Mouse (Mus musculus) thymus, adult 2 months (tissue): Measurements from ENCODE around the gene Gm45234. TPM values are rescaled to one million over a fixed set of nuclear protein-coding genes. Genes with fewer than 3 reads are reported as not detected.

Source experiments
- DNase-seq: peaks from one replicate; pipeline ENCODE4 v3.0.0; 2021
- H3K27ac ChIP-seq: fragments of 200-500 bp; 2 replicates; pipeline ENCODE4 v1.5.1; 2012; ENCODE audit warnings: low read length, control low read depth; ENCODE audit not compliant: control insufficient read depth, insufficient read depth
- H3K27me3 ChIP-seq: fragments of 200-500 bp; 2 replicates; pipeline ENCODE4 v1.6.1; 2012; ENCODE audit warnings: mild to moderate bottlenecking, low read length, moderate library complexity, mixed read lengths; ENCODE audit not compliant: control insufficient read depth, insufficient read depth
- H3K36me3 ChIP-seq: fragments of 200-500 bp; 2 replicates; pipeline ENCODE4 v1.6.1; 2012; ENCODE audit warnings: mild to moderate bottlenecking, low read length, moderate library complexity; ENCODE audit not compliant: control insufficient read depth, insufficient read depth
- H3K4me1 ChIP-seq: fragments of 200-500 bp; replicated peaks from 2 replicates; pipeline ENCODE4 v1.6.1; 2012; ENCODE audit warnings: low read length; ENCODE audit not compliant: control insufficient read depth, insufficient read depth
- H3K4me3 ChIP-seq: fragments of 200-500 bp; 2 replicates; pipeline ENCODE4 v1.5.1; 2012; ENCODE audit warnings: mild to moderate bottlenecking, low read length, control low read depth, moderate library complexity; ENCODE audit not compliant: control insufficient read depth, insufficient read depth
- CTCF ChIP-seq: fragments of 200-500 bp; IDR thresholded peaks from 2 replicates; pipeline ENCODE4 v1.5.1; 2012; ENCODE audit warnings: mild to moderate bottlenecking, control low read depth, low read length, moderate library complexity, borderline replicate concordance; ENCODE audit not compliant: control insufficient read depth, poor library complexity, insufficient read depth; ENCODE audit errors: extremely low read depth
- POLR2A ChIP-seq: fragments of 200-500 bp; IDR thresholded peaks from 2 replicates; pipeline ENCODE4 v1.6.1; 2012; ENCODE audit warnings: mild to moderate bottlenecking, low read length, control low read depth, moderate library complexity; ENCODE audit not compliant: control insufficient read depth, poor library complexity, insufficient read depth; ENCODE audit errors: extremely low read depth
- WGBS: fragments of 180-500 bp; shearing (Covaris S2); methylation state at CpG from one replicate; pipeline ENCODE4 v1.1.7; 2018; 5-methylcytosine and 5-hydroxymethylcytosine counted together
- polyA plus RNA-seq: library from polyadenylated mRNA; depleted of rRNA; stranded (reverse); fragments of >200 nt; gene quantifications from 2 replicates; pipeline ENCODE4 v1.2.3, GENCODE M21; 2012; rRNA removed

Gene Gm45234
- polyA plus RNA-seq, 1 experiment: not detected

DNA sequence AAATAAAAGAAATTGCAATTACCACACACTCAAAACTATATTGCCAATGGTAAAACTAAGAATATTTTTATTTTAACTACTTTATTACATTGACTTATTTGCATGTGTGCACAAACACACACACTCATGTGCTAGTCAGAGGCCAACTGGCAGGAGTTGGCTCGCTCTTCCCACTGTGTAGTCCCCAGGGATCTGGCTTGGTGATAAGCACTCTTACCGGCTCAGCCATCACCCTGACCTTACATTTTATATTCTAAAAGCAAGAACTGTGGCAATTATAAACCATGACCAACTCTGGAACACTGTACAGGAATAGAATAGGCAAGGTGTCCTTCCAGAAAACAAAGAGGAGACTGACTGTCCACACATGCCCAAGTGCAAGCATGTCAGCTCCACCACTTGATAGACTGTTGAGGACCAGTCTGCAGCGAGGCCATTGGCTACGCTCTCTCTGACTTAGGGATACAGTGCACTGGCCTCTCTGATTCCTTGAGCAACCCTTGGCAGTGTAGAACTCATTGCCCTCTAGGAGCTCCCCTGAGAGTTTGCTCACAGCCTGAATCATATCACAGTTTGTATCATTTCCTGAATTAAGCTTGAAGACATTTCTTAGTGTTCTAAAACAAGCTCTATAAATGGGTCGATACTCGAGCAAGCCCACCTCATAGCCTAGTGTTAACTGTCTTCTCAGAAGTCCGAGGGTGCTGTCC lies 59.2 kb downstream of the Gm45234 start:
- no peak for TF ChIP-seq POLR2A
- TF ChIP-seq CTCF: no peak
- Histone ChIP-seq H3K27me3 (no peaks in the 10 kb centered on the region), H3K36me3 (peaks cover 4% of the 10 kb centered on the region; the same call in 1 of the 2 replicates), H3K4me3 (no peak overlapping the region), H3K27ac (no peak overlapping the region), H3K4me1 (peaks cover 19% of the 10 kb centered on the region)
- DNase-seq: no peak
- WGBS: 97% methylated on average over 7 of the region's 7 CpGs

DNA sequence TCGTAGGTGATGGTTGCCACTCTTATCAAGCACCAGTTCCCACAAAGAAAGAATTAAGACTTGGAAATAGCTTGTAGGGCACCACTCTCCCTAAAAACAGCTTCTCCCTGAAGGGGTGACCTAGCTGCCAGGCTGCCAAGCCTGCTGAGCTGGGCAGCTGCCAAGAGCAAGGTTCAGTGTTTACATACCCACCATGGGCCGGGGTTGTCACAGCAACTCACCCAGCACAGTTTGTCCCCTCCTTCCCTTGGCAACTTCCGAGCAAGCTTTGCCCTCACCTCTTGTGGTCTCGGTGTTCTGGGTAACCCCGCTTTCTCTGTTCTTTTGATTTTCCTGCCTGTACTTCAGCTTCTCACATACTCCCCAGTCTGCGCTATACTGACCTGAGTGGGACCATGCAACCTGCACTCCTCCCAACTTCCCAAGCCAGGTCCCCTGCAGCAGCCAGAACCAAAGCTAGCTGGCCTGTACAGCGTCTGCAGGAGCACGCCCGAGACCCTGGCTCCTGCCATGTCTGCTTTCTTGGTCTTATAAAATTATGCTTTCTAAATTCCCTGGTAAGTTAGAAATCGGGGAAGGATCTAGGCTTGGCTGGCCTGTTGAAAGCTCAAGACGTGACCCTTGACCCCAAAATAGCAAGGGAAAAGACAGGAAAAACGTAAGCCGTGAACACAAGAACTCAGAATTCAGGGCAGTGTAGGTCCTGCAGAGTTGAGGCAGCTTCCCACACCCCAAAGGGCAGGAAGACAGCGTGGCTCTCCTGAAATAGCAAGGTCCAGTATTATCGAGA lies 61.5 kb downstream of the Gm45234 start:
- Histone ChIP-seq H3K27me3 (no peaks in the 10 kb centered on the region), H3K27ac (peak overlapping the region; percentile 75), H3K36me3 (peaks cover 4% of the 10 kb centered on the region; the same call in 1 of the 2 replicates), H3K4me3 (no peak overlapping the region), H3K4me1 (peaks cover 19% of the 10 kb centered on the region)
- DNase-seq: peak; percentile 57
- TF ChIP-seq POLR2A (no peak), CTCF (no peak)
- WGBS: 37% methylated on average over 15 of the region's 15 CpGs

DNA sequence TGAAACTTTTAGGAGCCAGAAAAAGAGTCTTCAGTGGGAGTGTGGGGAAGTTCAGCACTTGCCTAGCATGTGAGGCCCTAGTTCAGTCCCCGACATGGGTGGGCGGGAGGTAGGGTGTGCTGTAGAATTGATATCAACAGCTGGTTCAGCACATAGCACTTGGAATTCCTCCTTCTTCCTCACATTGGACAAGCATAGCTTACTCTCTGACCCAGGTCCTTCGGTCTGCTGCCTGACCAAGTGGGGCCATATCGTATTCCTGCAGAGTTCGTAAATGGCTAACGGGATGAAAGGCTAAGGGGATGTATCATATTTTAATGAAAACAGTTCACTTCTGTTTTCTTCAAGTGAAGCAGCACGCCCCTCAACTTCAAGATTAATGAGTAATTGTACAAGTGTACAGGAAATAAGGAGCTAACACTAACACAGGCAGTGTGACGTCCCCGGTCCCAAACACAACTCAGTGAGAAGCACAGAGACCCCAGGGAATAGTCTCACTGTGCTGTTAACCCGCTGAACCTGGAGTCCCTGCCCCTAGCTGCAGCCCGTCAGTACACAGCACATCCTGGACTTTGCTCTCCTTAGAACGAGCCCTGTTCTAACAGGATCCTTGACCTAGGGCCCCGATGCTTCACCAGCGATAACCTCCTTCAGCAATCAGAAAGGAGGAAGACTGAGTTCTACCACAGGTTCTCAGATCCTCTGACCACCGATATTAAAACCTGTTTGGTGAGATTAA lies 62.4 kb downstream of the Gm45234 start:
- H3K36me3 ChIP-seq: peaks cover 4% of the 10 kb centered on the region; the same call in 1 of the 2 replicates
- no peak for TF ChIP-seq CTCF
- H3K27me3 ChIP-seq: no peaks in the 10 kb centered on the region
- WGBS: 74% methylated on average over 15 of the region's 15 CpGs
- peak overlapping the region; percentile 75 for H3K27ac ChIP-seq
- H3K4me1 ChIP-seq: peaks cover 19% of the 10 kb centered on the region
- no peak for DNase-seq
- no peak overlapping the region for H3K4me3 ChIP-seq

DNA sequence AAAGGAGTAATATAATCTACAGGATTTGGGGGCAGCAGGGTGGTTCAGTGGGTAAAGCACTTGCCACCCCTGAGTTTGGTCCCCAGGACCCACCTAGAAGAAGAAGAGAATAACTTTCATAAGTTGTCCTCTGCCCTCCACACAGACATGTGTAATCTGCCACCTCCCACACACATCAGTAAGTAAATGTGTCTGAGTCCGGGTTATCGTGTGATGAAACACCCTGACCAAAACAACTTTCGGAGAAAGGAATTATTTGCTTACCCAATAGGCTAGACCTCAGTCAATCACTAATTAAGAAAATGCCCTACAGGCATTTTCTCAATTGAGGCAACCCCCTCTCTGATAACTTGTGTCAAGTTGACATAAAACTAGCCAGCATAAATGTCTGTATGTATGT lies 65.3 kb downstream of the Gm45234 start:
- WGBS: 98% methylated on average over 3 of the region's 3 CpGs
- Histone ChIP-seq H3K36me3 (no peaks in the 10 kb centered on the region), H3K27me3 (no peaks in the 10 kb centered on the region), H3K4me1 (peaks cover 26% of the 10 kb centered on the region), H3K4me3 (no peak overlapping the region), H3K27ac (no peak overlapping the region)
- DNase-seq: no peak
- TF ChIP-seq CTCF: no peak
- no peak for TF ChIP-seq POLR2A

Other genes with a start within 250 kb of the Gm45234 start
- gene C1ra, start 243.6 kb downstream of the Gm45234 start, polyA plus RNA-seq: 9.9 and 11.3 TPM in 2 replicates
- gene C1s1, start 213.7 kb downstream of the Gm45234 start, polyA plus RNA-seq: 17.3 and 26.8 TPM in 2 replicates
- gene C1rb, start 185.7 kb downstream of the Gm45234 start, polyA plus RNA-seq: not detected in 2 replicates
- gene C1s2, start 119.9 kb downstream of the Gm45234 start, polyA plus RNA-seq: 0.08 and 0.13 TPM in 2 replicates
- 173 and 184 TPM in 2 replicates for gene Lpcat3, start 93.0 kb downstream of the Gm45234 start, polyA plus RNA-seq
- gene Emg1, start 43.8 kb downstream of the Gm45234 start, polyA plus RNA-seq: 203 and 210 TPM in 2 replicates
- 150 and 171 TPM in 2 replicates for gene Phb2, start 43.7 kb downstream of the Gm45234 start, polyA plus RNA-seq
- gene Ptpn6, start 17.3 kb downstream of the Gm45234 start, polyA plus RNA-seq: 210 and 212 TPM in 2 replicates
- gene Grcc10, start 14.6 kb downstream of the Gm45234 start, polyA plus RNA-seq: 265 and 352 TPM in 2 replicates
- gene Atn1, start 503 bp upstream of the Gm45234 start, polyA plus RNA-seq: 48.3 and 51.6 TPM in 2 replicates
- gene Eno2, start 13.7 kb upstream of the Gm45234 start, polyA plus RNA-seq: 10.2 and 12.9 TPM in 2 replicates
- 4.0 and 5.5 TPM in 2 replicates for gene Lrrc23, start 23.7 kb upstream of the Gm45234 start, polyA plus RNA-seq
- 7.1 and 8.1 TPM in 2 replicates for gene Spsb2, start 52.6 kb upstream of the Gm45234 start, polyA plus RNA-seq
- 171 and 181 TPM in 2 replicates for gene Tpi1, start 58.3 kb upstream of the Gm45234 start, polyA plus RNA-seq
- gene Usp5, start 73.5 kb upstream of the Gm45234 start, polyA plus RNA-seq: 118 and 121 TPM in 2 replicates
- 202 and 248 TPM in 2 replicates for gene Cdca3, start 73.5 kb upstream of the Gm45234 start, polyA plus RNA-seq
- 2.8 and 4.0 TPM in 2 replicates for gene Gnb3, start 84.3 kb upstream of the Gm45234 start, polyA plus RNA-seq
- gene P3h3, start 101.7 kb upstream of the Gm45234 start, polyA plus RNA-seq: 20.1 and 26.8 TPM in 2 replicates
- gene Gpr162, start 108.0 kb upstream of the Gm45234 start, polyA plus RNA-seq: 136 and 138 TPM in 2 replicates
- 549 and 565 TPM in 2 replicates for gene Cd4, start 132.2 kb upstream of the Gm45234 start, polyA plus RNA-seq
- gene Lag3, start 155.7 kb upstream of the Gm45234 start, polyA plus RNA-seq: 27.7 and 30.1 TPM in 2 replicates
- gene Ptms, start 164.1 kb upstream of the Gm45234 start, polyA plus RNA-seq: 1,595 and 1,797 TPM in 2 replicates
- 404 and 428 TPM in 2 replicates for gene Mlf2, start 175.4 kb upstream of the Gm45234 start, polyA plus RNA-seq
- gene Cops7a, start 209.5 kb upstream of the Gm45234 start, polyA plus RNA-seq: 168 and 199 TPM in 2 replicates
- 5.1 and 5.5 TPM in 2 replicates for gene Pianp, start 240.7 kb upstream of the Gm45234 start, polyA plus RNA-seq